Mouse (Mus musculus): ENCODE results near the gene Gm14403. TPM values are rescaled to one million over a fixed set of nuclear protein-coding genes. Genes with fewer than 3 reads are reported as not detected.
"Not testable (repeated sequence)": the region's sequence is repeated elsewhere in the genome, so short reads cannot be mapped to it uniquely, and the experiment has no call there.

Gm14403 gene
- polyA plus RNA-seq, 1 experiment from 2014 or later, result 7.6 TPM

DNA sequence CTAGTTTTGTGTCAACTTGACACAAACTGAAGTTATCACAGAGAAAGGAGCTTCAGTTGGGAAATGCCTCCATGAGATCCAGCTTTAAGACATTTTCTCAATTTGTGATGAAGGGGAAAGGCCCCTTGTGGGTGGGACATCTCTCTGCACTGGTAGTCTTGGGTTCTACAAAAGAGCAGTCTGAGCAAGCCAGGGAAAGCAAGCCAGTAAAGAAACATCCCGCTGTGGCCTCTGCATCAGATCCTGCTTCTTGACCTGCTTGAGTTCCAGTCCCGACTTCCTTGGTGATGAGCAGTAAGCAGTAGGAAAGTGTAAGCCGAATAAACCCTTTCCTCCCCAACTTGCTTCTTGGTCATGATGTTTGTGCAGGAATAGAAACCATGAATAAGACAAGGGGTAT, 14.0 kb downstream of the Gm14403 start:
- H3K27ac ChIP-seq (ENCODE audit: low read length); DNase-seq (ENCODE audit: low spot score); ATAC-seq; H3K4me3 ChIP-seq (ENCODE audit: low read depth, low read length); H3K27me3 ChIP-seq (replicated peaks; ENCODE audit: insufficient read depth, low read length); H3K4me2 ChIP-seq (replicated peaks; ENCODE audit: low read depth, low read length); H3K4me1 ChIP-seq (ENCODE audit: insufficient read depth, low read depth, low read length); H3K9me3 ChIP-seq (ENCODE audit: low read length); H3K36me3 ChIP-seq (ENCODE audit: insufficient read depth, low read length); H3K9ac ChIP-seq (replicated peaks; ENCODE audit: low read depth): not testable (repeated sequence)
- WGBS, result 92% methylated on average over 3 of the region's 3 CpGs

DNA sequence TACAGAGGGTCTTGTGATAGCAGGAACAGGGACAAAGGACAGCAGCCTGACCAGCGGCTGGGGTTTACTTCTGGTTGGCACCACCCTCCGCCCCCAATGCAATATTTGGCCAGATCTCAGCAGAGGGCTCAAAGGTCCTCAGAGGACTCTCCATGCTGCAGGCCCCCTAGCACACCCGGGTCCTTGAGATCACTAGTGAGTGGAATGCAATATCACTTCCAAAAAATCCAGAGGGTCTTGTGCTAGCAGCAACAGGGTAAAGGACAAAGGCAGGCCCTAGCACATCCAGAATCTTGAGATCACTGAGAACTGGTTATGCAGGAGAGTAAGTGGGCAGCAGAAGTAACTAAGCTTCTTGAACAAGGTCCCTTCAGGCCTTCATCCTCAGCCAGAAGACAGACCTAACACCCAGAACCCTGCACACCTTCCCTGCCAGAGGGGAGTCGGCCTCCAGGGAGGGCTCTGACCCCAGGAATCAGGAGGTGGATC, 16.0 kb downstream of the Gm14403 start:
- H3K27me3 ChIP-seq (replicated peaks; ENCODE audit: insufficient read depth, low read length); H3K4me1 ChIP-seq (ENCODE audit: insufficient read depth, low read depth, low read length); H3K9ac ChIP-seq (replicated peaks; ENCODE audit: low read depth); H3K4me2 ChIP-seq (replicated peaks; ENCODE audit: low read depth, low read length); DNase-seq (ENCODE audit: low spot score); H3K27ac ChIP-seq (ENCODE audit: low read length); H3K4me3 ChIP-seq (ENCODE audit: low read depth, low read length); ATAC-seq; H3K9me3 ChIP-seq (ENCODE audit: low read length); H3K36me3 ChIP-seq (ENCODE audit: insufficient read depth, low read length): not testable (repeated sequence)
- 82% methylated on average over 4 of the region's 4 CpGs for WGBS

DNA sequence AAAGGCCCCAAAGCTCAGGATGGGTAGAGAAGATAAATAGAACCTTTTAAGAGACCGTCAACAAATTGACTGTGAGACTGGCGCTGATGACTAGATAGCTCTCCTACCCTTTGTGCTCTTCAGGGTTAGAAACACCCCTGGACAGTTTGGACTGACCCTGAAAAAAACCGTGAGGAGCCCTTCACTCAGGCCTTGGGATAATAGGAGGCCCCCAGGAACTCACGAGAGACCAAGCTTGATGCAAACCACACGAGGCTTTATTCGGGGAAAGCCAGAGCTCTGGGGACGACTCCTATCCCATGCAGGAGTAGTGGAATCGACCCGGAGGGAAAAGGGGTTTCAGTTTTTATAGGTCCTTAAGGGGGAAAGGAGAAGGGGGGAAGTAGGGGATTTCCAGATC, 19.7 kb downstream of the Gm14403 start:
- H3K27ac ChIP-seq (ENCODE audit: low read length); H3K9me3 ChIP-seq (ENCODE audit: low read length); H3K4me3 ChIP-seq (ENCODE audit: low read depth, low read length); H3K36me3 ChIP-seq (ENCODE audit: insufficient read depth, low read length); H3K9ac ChIP-seq (replicated peaks; ENCODE audit: low read depth); H3K27me3 ChIP-seq (replicated peaks; ENCODE audit: insufficient read depth, low read length); H3K4me2 ChIP-seq (replicated peaks; ENCODE audit: low read depth, low read length); ATAC-seq; H3K4me1 ChIP-seq (ENCODE audit: insufficient read depth, low read depth, low read length); DNase-seq (ENCODE audit: low spot score): not testable (repeated sequence)
- 84% methylated on average over 9 of the region's 9 CpGs for WGBS

DNA sequence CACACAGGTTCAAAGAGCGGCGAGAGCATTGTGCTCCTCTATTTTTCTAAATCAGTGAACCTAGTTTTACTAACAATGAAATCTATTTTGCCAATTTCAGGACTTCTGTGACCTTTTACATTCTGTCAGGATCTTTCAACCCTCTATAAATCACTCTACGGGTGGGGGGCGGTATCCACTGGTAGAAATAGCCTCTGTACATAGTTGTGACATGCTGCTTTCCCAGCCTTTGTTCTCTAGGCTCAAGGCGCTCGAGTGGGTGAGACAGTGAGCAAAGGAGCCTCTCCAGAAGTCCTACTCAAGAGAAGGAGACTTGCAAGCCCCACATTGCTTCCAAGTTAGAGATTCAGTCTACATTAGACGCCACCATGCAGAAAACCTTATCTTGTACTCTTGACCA, 20.3 kb downstream of the Gm14403 start:
- not testable (repeated sequence) for H3K9ac ChIP-seq (replicated peaks; ENCODE audit: low read depth); DNase-seq (ENCODE audit: low spot score); H3K27me3 ChIP-seq (replicated peaks; ENCODE audit: insufficient read depth, low read length); H3K36me3 ChIP-seq (ENCODE audit: insufficient read depth, low read length); H3K4me1 ChIP-seq (ENCODE audit: insufficient read depth, low read depth, low read length); H3K4me2 ChIP-seq (replicated peaks; ENCODE audit: low read depth, low read length); H3K9me3 ChIP-seq (ENCODE audit: low read length); H3K27ac ChIP-seq (ENCODE audit: low read length); ATAC-seq; H3K4me3 ChIP-seq (ENCODE audit: low read depth, low read length)
- WGBS, result 84% methylated on average over 7 of the region's 7 CpGs

DNA sequence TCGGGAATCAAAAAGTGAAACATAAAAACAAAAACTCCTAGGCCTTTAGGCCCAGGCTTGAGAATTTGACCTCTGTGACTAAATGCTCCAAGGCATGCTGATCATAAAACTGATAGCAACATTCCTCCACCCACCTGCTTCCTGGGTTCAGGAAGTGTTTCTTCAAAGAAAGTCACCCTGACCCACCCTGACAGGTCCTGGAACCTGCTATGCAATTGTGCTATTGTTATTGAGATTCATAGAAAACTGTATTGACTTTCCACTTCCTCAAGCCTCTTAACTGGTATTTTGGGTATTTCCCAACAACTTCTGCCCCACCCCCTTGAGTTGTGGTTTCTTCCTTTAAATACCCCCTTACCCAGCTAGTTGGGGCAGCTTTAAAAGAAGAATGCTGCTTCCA, 20.9 kb downstream of the Gm14403 start:
- not testable (repeated sequence) for H3K27ac ChIP-seq (ENCODE audit: low read length); DNase-seq (ENCODE audit: low spot score); H3K4me3 ChIP-seq (ENCODE audit: low read depth, low read length); H3K27me3 ChIP-seq (replicated peaks; ENCODE audit: insufficient read depth, low read length); H3K4me2 ChIP-seq (replicated peaks; ENCODE audit: low read depth, low read length); H3K9me3 ChIP-seq (ENCODE audit: low read length); H3K36me3 ChIP-seq (ENCODE audit: insufficient read depth, low read length); H3K9ac ChIP-seq (replicated peaks; ENCODE audit: low read depth); H3K4me1 ChIP-seq (ENCODE audit: insufficient read depth, low read depth, low read length); ATAC-seq
- WGBS, result 82% methylated on average over 1 of the region's 1 CpGs

DNA sequence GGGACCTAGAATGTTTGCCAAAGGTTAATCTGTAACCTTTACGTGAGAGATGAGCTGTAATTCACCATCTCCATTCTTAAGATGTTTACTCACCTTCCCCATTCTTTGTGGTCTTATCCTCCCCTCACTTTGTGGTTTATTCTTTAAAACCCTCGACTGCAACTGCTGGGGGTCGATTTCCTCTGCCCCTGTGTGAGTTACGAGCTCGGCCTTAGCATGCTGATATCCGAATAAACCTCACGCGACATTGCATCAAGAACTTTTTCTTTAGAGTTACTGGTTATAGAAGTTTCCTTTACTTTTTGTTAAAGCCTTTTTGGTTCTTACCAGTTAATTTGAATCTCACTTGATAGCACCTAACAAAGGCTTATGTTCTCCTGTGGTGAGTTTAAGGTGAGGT, 22.0 kb downstream of the Gm14403 start:
- no peak overlapping the region for H3K27ac ChIP-seq (ENCODE audit: low read length)
- TF ChIP-seq CTCF (IDR thresholded peaks at IDR 0.05) (no peak), EP300 (IDR thresholded peaks at IDR 0.05) (no peak)
- no peaks in the 10 kb centered on the region for H3K9me3 ChIP-seq (ENCODE audit: low read length)
- ATAC-seq (no peak), DNase-seq (ENCODE audit: low spot score) (no peak)
- no peaks in the 10 kb centered on the region for H3K36me3 ChIP-seq (ENCODE audit: insufficient read depth, low read length)
- no peak overlapping the region for H3K4me3 ChIP-seq (ENCODE audit: low read depth, low read length)
- no peaks in the 10 kb centered on the region for H3K27me3 ChIP-seq (replicated peaks; ENCODE audit: insufficient read depth, low read length)
- 72% methylated on average over 8 of the region's 8 CpGs for WGBS
- no peaks in the 10 kb centered on the region for H3K4me1 ChIP-seq (ENCODE audit: insufficient read depth, low read depth, low read length)
- H3K4me2 ChIP-seq (replicated peaks; ENCODE audit: low read depth, low read length), result no peak overlapping the region
- no peak overlapping the region for H3K9ac ChIP-seq (replicated peaks; ENCODE audit: low read depth)

DNA sequence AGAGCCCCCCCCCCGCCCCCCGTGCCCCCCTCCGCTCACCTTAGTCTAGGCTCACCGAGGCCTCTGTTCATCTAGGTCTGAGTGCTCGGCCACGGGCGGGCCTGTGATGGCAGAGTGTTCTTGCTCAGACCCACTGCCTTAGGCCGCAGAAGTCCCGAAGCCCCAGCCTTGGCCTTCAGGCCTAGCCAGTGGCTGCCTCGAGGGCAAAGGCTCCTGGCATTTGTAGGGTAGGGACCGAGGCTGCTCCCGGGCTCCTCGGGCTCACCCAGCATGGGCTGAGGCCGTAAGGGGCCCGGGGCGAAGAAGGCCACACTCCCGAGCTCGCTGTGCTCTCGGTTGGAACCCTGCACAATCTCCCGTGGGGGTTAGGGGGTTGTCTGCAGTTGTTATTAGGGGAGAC, 25.0 kb downstream of the Gm14403 start:
- no peaks in the 10 kb centered on the region for H3K9me3 ChIP-seq (ENCODE audit: low read length)
- H3K4me2 ChIP-seq (replicated peaks; ENCODE audit: low read depth, low read length), result no peak overlapping the region
- H3K27me3 ChIP-seq (replicated peaks; ENCODE audit: insufficient read depth, low read length), result no peaks in the 10 kb centered on the region
- no peak overlapping the region for H3K27ac ChIP-seq (ENCODE audit: low read length)
- H3K9ac ChIP-seq (replicated peaks; ENCODE audit: low read depth), result no peak overlapping the region
- no peaks in the 10 kb centered on the region for H3K4me1 ChIP-seq (ENCODE audit: insufficient read depth, low read depth, low read length)
- DNase-seq (ENCODE audit: low spot score), result no peak
- no peak overlapping the region for H3K4me3 ChIP-seq (ENCODE audit: low read depth, low read length)
- no peaks in the 10 kb centered on the region for H3K36me3 ChIP-seq (ENCODE audit: insufficient read depth, low read length)
- TF ChIP-seq EP300 (IDR thresholded peaks at IDR 0.05), result no peak
- TF ChIP-seq CTCF (IDR thresholded peaks at IDR 0.05), result no peak
- WGBS, result 89% methylated on average over 20 of the region's 20 CpGs
- ATAC-seq, result no peak

DNA sequence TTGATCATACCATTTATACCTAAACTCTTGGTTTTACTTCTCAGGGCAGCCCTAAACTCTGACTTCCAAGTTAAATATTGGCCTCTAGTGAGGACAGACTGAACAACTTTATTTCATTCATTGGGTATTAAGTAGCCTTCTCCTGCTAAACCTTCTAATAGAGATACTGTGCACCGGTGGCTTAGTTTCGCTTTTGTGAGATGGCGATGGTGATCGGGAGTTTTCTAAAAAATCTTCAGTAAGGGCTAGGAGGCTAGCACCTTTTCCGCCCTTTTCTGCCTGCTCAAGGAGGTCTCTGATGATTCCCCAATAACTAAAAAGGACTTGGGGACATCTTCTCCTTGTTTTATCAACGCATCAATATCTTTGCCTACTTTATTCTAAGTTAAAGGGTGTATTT, 25.7 kb downstream of the Gm14403 start:
- H3K36me3 ChIP-seq (ENCODE audit: insufficient read depth, low read length); H3K4me2 ChIP-seq (replicated peaks; ENCODE audit: low read depth, low read length); H3K27me3 ChIP-seq (replicated peaks; ENCODE audit: insufficient read depth, low read length); H3K4me1 ChIP-seq (ENCODE audit: insufficient read depth, low read depth, low read length); H3K4me3 ChIP-seq (ENCODE audit: low read depth, low read length); H3K9me3 ChIP-seq (ENCODE audit: low read length); DNase-seq (ENCODE audit: low spot score); H3K27ac ChIP-seq (ENCODE audit: low read length); ATAC-seq; H3K9ac ChIP-seq (replicated peaks; ENCODE audit: low read depth): not testable (repeated sequence)
- 87% methylated on average over 6 of the region's 6 CpGs for WGBS

DNA sequence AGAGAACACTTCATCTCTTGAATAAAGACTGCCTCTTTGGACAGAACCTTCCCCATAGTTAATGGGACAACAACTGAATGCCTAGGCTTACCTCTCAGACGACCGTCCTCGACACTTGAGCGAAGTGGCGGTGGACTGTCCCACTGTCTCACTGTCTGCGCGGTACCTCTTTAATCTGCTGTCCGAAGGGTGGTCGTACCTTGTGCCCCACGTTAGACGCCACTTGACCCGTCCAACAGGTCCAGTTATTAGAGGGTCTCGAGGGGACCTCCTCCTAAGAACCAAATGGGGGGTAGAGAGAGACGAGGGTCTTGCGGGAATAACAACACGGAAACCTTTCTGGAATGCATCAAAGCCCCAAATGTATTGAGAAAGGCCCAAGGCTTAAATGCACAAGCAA, 26.2 kb downstream of the Gm14403 start:
- not testable (repeated sequence) for H3K4me1 ChIP-seq (ENCODE audit: insufficient read depth, low read depth, low read length); H3K27ac ChIP-seq (ENCODE audit: low read length); H3K9me3 ChIP-seq (ENCODE audit: low read length); H3K4me2 ChIP-seq (replicated peaks; ENCODE audit: low read depth, low read length); H3K36me3 ChIP-seq (ENCODE audit: insufficient read depth, low read length); H3K9ac ChIP-seq (replicated peaks; ENCODE audit: low read depth); H3K27me3 ChIP-seq (replicated peaks; ENCODE audit: insufficient read depth, low read length); H3K4me3 ChIP-seq (ENCODE audit: low read depth, low read length); ATAC-seq; DNase-seq (ENCODE audit: low spot score)
- WGBS, result 87% methylated on average over 16 of the region's 16 CpGs
